Mouse (Mus musculus): ENCODE results near the gene Slamf9. TPM values are rescaled to one million over a fixed set of nuclear protein-coding genes. Genes with fewer than 3 reads are reported as not detected.

Gene Slamf9
- polyA plus RNA-seq, 1 experiment from 2014 or later, result 0.43 TPM

DNA sequence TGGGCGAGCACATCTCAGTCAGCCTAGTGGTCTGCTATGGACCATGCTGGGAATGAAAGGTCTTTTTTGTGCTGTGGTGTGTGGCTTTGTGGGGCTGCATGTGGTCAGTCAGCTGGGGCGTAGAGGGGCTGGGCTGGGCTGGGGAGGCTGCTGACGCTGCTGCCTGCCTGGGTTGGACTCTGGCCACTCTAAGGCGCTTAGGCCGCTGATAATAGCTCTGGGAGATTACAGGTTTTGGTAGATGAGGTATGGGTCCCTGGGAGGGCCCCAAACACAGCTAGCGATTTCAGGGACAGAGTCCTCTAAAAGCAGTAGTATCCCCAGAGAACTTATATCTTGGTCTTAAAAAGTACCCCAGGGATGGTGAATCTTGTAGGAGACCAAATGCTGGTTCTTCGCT is 13.7 kb downstream of the Slamf9 start:
- no peak overlapping the region for H3K9ac ChIP-seq (replicated peaks; ENCODE audit: low read depth, low read length)
- H3K4me1 ChIP-seq (ENCODE audit: control insufficient read depth, insufficient read depth, low read length), result peaks cover 30% of the 10 kb centered on the region
- ATAC-seq (ENCODE audit: insufficient number of reproducible peaks, insufficient read depth, low FRiP score, low read depth), result no peak
- H3K4me2 ChIP-seq (replicated peaks; ENCODE audit: low read depth, low read length), result no peak overlapping the region
- no peaks in the 10 kb centered on the region for H3K9me3 ChIP-seq (ENCODE audit: control insufficient read depth, low read depth, low read length)
- no peaks in the 10 kb centered on the region for H3K27me3 ChIP-seq (ENCODE audit: control insufficient read depth, insufficient read depth, low read length)
- no peak overlapping the region for H3K27ac ChIP-seq (ENCODE audit: low read length)
- WGBS, result 79% methylated on average over 7 of the region's 7 CpGs
- H3K4me3 ChIP-seq (ENCODE audit: low read depth, low read length), result no peak overlapping the region
- peaks cover 22% of the 10 kb centered on the region; the same call in 1 of the 2 replicates for H3K36me3 ChIP-seq (ENCODE audit: control insufficient read depth, insufficient read depth, low read length)

DNA sequence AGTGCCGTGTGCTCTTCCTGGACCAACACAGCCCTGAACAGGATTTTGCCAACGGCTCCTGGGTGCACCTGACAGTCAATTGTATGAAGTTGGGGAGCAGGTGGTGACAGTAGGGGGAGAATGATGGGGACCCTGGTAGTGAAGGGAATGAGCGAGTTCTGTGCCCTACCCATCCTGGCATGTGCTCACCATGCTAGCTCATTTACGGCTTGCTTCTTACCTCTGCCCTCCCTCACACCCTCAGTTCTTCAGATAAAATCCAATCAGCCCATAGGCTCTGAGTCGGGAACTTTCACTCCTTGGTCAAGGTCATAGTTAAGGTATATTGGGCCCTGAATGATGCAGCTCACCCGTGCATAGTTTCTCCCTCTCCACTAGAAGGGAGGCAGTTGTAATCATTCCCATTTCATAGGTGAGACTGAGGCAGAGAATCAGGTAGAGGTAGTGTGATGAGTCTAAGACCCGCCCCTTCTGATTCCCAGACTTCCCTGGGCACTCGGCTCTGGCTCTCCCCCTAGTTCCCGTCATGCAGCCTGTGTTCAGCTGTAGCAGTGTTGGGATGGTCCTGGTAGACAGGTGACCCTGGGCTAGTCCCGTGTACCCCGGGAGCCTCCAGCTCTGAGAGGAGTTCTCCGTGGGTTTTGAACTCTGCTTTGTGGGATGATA is 14.6 kb downstream of the Slamf9 start:
- peaks cover 21% of the 10 kb centered on the region; the same call in 1 of the 2 replicates for H3K4me1 ChIP-seq (ENCODE audit: control insufficient read depth, insufficient read depth, low read length)
- H3K27ac ChIP-seq (ENCODE audit: low read length), result no peak overlapping the region
- H3K27me3 ChIP-seq (ENCODE audit: control insufficient read depth, insufficient read depth, low read length), result no peaks in the 10 kb centered on the region
- ATAC-seq (ENCODE audit: insufficient number of reproducible peaks, insufficient read depth, low FRiP score, low read depth), result no peak
- H3K36me3 ChIP-seq (ENCODE audit: control insufficient read depth, insufficient read depth, low read length), result peaks cover 19% of the 10 kb centered on the region; the same call in 1 of the 2 replicates
- H3K9ac ChIP-seq (replicated peaks; ENCODE audit: low read depth, low read length), result no peak overlapping the region
- WGBS, result 59% methylated on average over 12 of the region's 12 CpGs
- no peaks in the 10 kb centered on the region for H3K9me3 ChIP-seq (ENCODE audit: control insufficient read depth, low read depth, low read length)
- peak overlapping the region; percentile 17; the same call in 1 of the 2 replicates for H3K4me3 ChIP-seq (ENCODE audit: low read depth, low read length)
- peak overlapping the region; percentile 37; the same call in 1 of the 2 replicates for H3K4me2 ChIP-seq (replicated peaks; ENCODE audit: low read depth, low read length)

DNA sequence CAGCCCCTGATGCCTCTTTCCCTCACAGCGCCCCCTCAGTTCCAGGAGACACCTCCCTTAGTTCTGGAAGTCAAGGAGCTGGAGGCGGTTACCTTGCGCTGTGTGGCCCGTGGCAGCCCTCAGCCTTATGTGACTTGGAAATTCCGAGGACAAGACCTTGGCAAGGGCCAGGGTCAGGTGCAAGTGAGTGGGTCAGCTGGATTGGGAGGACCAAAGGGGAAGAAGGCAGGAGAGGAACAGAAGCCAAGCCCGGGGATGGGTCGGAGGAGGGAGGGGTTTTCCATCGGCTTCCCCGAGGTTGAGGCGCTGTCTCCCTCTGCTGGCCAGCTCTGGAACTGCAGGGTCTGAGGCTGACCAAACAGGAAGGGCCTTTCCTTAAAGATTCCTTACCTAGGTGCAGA is 15.1 kb downstream of the Slamf9 start:
- peak overlapping the region; percentile 17; the same call in 1 of the 2 replicates for H3K4me3 ChIP-seq (ENCODE audit: low read depth, low read length)
- WGBS, result 14% methylated on average over 10 of the region's 10 CpGs
- no peak overlapping the region for H3K27ac ChIP-seq (ENCODE audit: low read length)

DNA sequence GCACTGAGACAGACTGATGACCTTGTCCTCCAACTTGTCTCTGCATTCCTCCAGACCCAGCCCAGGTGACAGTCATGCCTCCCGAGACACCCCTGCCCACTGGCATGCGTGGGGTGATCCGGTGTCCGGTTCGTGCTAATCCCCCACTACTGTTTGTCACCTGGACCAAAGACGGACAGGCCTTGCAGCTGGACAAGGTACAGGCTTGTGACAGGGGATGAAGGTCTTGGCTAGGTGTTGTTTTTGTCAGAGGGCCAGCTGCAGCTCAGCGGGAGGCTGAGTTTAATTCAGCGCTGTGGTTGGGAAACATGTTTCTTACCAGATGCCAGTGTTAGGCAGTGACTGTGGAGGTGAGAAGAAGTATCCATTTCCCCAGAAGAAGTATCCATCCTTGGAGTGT is 16.9 kb downstream of the Slamf9 start:
- H3K4me3 ChIP-seq (ENCODE audit: low read depth, low read length), result no peak overlapping the region
- no peak overlapping the region for H3K27ac ChIP-seq (ENCODE audit: low read length)
- H3K4me2 ChIP-seq (replicated peaks; ENCODE audit: low read depth, low read length), result no peak overlapping the region
- no peaks in the 10 kb centered on the region for H3K27me3 ChIP-seq (ENCODE audit: control insufficient read depth, insufficient read depth, low read length)
- no peak for ATAC-seq (ENCODE audit: insufficient number of reproducible peaks, insufficient read depth, low FRiP score, low read depth)
- no peaks in the 10 kb centered on the region for H3K9me3 ChIP-seq (ENCODE audit: control insufficient read depth, low read depth, low read length)
- 91% methylated on average over 8 of the region's 8 CpGs for WGBS
- peaks cover 25% of the 10 kb centered on the region; the same call in 1 of the 2 replicates for H3K36me3 ChIP-seq (ENCODE audit: control insufficient read depth, insufficient read depth, low read length)
- no peak overlapping the region for H3K9ac ChIP-seq (replicated peaks; ENCODE audit: low read depth, low read length)
- H3K4me1 ChIP-seq (ENCODE audit: control insufficient read depth, insufficient read depth, low read length), result peaks cover 4% of the 10 kb centered on the region; the same call in 1 of the 2 replicates

More for the DNA sequence above, 15.1 kb downstream of the Slamf9 start:
- H3K27me3 ChIP-seq (ENCODE audit: control insufficient read depth, insufficient read depth, low read length), result no peaks in the 10 kb centered on the region
- peak overlapping the region; percentile 37; the same call in 1 of the 2 replicates for H3K4me2 ChIP-seq (replicated peaks; ENCODE audit: low read depth, low read length)
- H3K4me1 ChIP-seq (ENCODE audit: control insufficient read depth, insufficient read depth, low read length), result peaks cover 19% of the 10 kb centered on the region; the same call in 1 of the 2 replicates
- peaks cover 19% of the 10 kb centered on the region; the same call in 1 of the 2 replicates for H3K36me3 ChIP-seq (ENCODE audit: control insufficient read depth, insufficient read depth, low read length)
- no peak overlapping the region for H3K9ac ChIP-seq (replicated peaks; ENCODE audit: low read depth, low read length)
- ATAC-seq (ENCODE audit: insufficient number of reproducible peaks, insufficient read depth, low FRiP score, low read depth), result peak; percentile 61; the same call in 1 of the 2 replicates
- no peaks in the 10 kb centered on the region for H3K9me3 ChIP-seq (ENCODE audit: control insufficient read depth, low read depth, low read length)

DNA sequence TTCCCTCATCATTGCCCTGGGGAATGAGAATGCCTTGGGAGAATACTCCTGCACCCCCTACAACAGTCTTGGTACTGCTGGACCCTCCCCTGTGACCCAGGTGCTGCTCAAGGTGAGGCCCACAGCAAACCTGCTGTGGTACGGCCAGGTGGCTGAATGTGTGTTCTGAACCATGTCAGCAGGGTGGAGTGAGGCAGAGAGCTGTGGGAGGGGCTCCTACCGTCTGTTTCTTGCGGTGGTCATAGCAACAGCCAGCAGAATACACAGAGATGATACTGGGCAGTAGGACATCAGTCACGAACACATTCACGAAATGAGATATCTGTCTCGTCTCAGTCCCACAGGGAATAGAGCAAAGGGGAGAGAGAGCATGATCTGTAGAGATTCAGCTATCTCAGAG is 18.4 kb downstream of the Slamf9 start:
- H3K36me3 ChIP-seq (ENCODE audit: control insufficient read depth, insufficient read depth, low read length), result peaks cover 27% of the 10 kb centered on the region; the same call in 1 of the 2 replicates
- H3K9me3 ChIP-seq (ENCODE audit: control insufficient read depth, low read depth, low read length), result no peaks in the 10 kb centered on the region
- 73% methylated on average over 6 of the region's 6 CpGs for WGBS
- no peak overlapping the region for H3K9ac ChIP-seq (replicated peaks; ENCODE audit: low read depth, low read length)
- H3K27ac ChIP-seq (ENCODE audit: low read length), result no peak overlapping the region
- H3K4me1 ChIP-seq (ENCODE audit: control insufficient read depth, insufficient read depth, low read length), result no peaks in the 10 kb centered on the region
- ATAC-seq (ENCODE audit: insufficient number of reproducible peaks, insufficient read depth, low FRiP score, low read depth), result no peak
- H3K27me3 ChIP-seq (ENCODE audit: control insufficient read depth, insufficient read depth, low read length), result no peaks in the 10 kb centered on the region
- no peak overlapping the region for H3K4me2 ChIP-seq (replicated peaks; ENCODE audit: low read depth, low read length)
- H3K4me3 ChIP-seq (ENCODE audit: low read depth, low read length), result no peak overlapping the region

DNA sequence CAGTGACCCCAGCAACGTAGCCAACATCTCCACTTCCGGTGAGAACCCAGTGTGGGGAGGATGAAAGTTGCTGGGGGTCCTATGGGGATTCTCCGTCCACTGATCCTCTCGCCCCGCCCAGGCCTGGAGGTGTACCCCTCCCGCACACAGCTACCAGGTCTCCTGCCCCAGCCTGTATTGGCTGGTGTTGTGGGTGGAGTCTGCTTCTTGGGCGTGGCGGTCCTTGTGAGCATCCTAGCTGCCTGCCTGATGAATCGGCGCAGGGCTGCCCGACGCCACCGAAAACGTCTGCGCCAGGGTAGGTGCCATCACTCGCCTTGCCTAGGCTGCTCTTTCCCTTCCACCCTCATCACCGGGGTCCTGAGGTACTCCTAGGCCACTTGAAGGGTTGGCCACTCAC is 20.9 kb downstream of the Slamf9 start:
- WGBS, result 69% methylated on average over 17 of the region's 17 CpGs
- Histone ChIP-seq H3K4me2 (replicated peaks; ENCODE audit: low read depth, low read length) (no peak overlapping the region), H3K36me3 (ENCODE audit: control insufficient read depth, insufficient read depth, low read length) (peaks cover 27% of the 10 kb centered on the region; the same call in 1 of the 2 replicates), H3K4me3 (ENCODE audit: low read depth, low read length) (no peak overlapping the region), H3K9ac (replicated peaks; ENCODE audit: low read depth, low read length) (no peak overlapping the region), H3K9me3 (ENCODE audit: control insufficient read depth, low read depth, low read length) (no peaks in the 10 kb centered on the region), H3K27me3 (ENCODE audit: control insufficient read depth, insufficient read depth, low read length) (no peaks in the 10 kb centered on the region), H3K27ac (ENCODE audit: low read length) (no peak overlapping the region), H3K4me1 (ENCODE audit: control insufficient read depth, insufficient read depth, low read length) (no peaks in the 10 kb centered on the region)
- ATAC-seq (ENCODE audit: insufficient number of reproducible peaks, insufficient read depth, low FRiP score, low read depth), result no peak

DNA sequence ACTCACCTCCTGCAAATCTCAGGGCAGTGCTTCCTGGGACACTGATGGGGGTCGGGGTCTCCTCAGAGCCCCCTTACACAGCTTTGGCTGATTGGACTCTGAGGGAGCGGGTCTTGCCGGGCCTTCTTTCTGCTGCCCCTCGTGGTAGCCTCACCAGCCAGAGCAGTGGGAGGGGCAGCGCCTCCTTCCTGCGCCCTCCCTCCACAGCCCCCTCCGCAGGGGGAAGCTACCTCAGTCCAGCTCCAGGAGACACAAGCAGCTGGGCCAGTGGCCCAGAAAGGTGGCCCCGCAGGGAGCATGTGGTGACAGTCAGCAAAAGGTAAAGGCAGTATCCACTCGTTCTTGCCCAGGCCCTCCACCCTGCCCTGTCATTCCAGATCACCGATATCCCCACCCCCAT is 22.3 kb downstream of the Slamf9 start:
- Histone ChIP-seq H3K36me3 (ENCODE audit: control insufficient read depth, insufficient read depth, low read length) (peaks cover 22% of the 10 kb centered on the region; the same call in 1 of the 2 replicates), H3K4me1 (ENCODE audit: control insufficient read depth, insufficient read depth, low read length) (peaks cover 10% of the 10 kb centered on the region; the same call in 1 of the 2 replicates), H3K4me3 (ENCODE audit: low read depth, low read length) (no peak overlapping the region), H3K9me3 (ENCODE audit: control insufficient read depth, low read depth, low read length) (no peaks in the 10 kb centered on the region), H3K27ac (ENCODE audit: low read length) (no peak overlapping the region), H3K9ac (replicated peaks; ENCODE audit: low read depth, low read length) (no peak overlapping the region), H3K27me3 (ENCODE audit: control insufficient read depth, insufficient read depth, low read length) (no peaks in the 10 kb centered on the region), H3K4me2 (replicated peaks; ENCODE audit: low read depth, low read length) (no peak overlapping the region)
- 74% methylated on average over 10 of the region's 10 CpGs for WGBS
- ATAC-seq (ENCODE audit: insufficient number of reproducible peaks, insufficient read depth, low FRiP score, low read depth), result no peak

DNA sequence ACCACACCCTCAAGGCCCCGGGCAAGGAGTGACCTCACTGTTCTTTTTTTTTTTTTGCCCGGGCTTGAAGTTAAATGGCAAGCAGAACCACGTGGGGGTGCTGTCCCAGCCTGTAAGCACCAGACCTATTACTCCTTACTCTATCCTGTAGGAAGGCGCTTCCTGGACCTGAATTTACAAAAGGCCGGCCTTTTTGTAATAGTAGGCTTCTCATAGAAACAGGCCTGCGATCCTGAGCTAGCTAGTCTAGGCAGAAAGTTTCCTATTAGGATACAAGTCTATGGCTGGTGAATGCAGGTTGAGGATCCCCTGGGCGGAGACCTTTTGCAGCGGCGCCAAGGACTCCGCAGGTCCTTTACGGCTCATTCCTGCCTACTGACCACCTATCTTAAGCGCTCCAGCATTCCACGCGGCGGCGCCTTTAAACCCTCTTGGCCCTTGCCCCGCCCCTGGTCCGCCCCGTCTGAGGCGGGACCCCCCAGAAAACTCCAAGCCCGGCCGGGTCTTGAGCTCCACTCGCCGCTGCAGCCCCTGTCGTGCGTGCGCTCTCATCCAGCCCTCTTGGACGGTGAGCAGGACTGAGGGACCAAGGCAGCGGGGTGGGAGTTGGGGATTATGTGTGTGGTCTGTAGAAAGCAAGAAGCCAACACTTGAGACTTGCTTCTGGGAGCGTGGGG is 24.7 kb downstream of the Slamf9 start, which contains the start of gene Tagln2:
Gene Tagln2 (plus strand): TSS at position 283 of the 677 bp plus-strand sequence.
- Histone ChIP-seq H3K4me2 (replicated peaks; ENCODE audit: low read depth, low read length) (peak within 1 kb of the TSS; percentile 79), H3K9ac (replicated peaks; ENCODE audit: low read depth, low read length) (peak within 1 kb of the TSS; percentile 62), H3K36me3 (ENCODE audit: control insufficient read depth, insufficient read depth, low read length) (peaks cover 13% of the 10 kb centered on the region; the same call in 1 of the 2 replicates), H3K4me3 (ENCODE audit: low read depth, low read length) (peak within 1 kb of the TSS; percentile 68), H3K27ac (ENCODE audit: low read length) (peak within 1 kb of the TSS; percentile 91), H3K9me3 (ENCODE audit: control insufficient read depth, low read depth, low read length) (no peaks in the 10 kb centered on the region), H3K4me1 (ENCODE audit: control insufficient read depth, insufficient read depth, low read length) (peaks cover 29% of the 10 kb centered on the region), H3K27me3 (ENCODE audit: control insufficient read depth, insufficient read depth, low read length) (no peaks in the 10 kb centered on the region)
- peak; percentile 71 for ATAC-seq (ENCODE audit: insufficient number of reproducible peaks, insufficient read depth, low FRiP score, low read depth)
- 2% methylated on average over 30 of the region's 30 CpGs for WGBS

Measured in stomach, embryonic 14.5 days (tissue).